Mouse (Mus musculus) cerebellum, adult 8-10 months (tissue): ENCODE measurements around the gene 4930544D05Rik.

ENCODE experiments used
- DNase-seq: peaks from one replicate; pipeline ENCODE4 v3.0.0; 2022

The 4930544D05Rik gene

DNA sequence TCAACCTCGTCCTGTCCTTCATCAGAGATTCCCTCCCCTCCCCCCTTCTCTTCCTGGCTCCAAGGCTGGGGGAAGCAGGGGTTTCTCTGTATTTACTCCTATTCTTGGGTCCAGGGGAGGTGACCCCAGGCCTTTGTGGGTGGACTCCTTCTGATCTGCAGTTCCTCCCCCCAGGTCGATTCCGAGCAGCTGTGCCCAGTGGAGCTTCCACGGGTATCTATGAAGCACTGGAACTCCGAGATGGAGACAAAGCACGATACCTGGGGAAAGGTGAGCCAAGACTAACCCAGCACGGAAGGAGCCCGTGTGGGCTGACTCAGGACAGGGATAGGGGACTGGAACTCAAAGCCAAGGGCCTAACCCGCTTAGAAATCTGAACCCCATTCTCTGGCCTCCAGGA, 42.3 kb downstream of the 4930544D05Rik start:
- DNase-seq: no peak

DNA sequence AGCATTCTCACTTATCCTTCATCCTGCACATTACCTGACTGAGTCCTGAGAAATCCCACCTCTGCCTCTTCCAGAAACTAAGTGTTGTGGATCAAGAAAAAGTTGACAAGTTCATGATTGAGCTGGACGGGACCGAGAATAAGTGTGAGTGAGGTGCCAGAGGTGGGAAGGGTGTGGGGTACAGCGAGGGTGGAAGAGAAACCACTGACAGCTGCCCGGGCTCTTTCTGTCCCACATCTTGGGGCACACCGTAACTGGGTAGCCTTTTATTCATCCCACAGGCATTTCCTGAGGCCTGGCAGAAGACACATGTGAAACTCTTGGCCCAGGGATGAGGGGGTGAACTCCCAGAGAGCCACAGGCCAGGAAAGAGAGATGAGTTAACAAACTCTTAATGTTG, 42.9 kb downstream of the 4930544D05Rik start:
- DNase-seq: no peak

DNA sequence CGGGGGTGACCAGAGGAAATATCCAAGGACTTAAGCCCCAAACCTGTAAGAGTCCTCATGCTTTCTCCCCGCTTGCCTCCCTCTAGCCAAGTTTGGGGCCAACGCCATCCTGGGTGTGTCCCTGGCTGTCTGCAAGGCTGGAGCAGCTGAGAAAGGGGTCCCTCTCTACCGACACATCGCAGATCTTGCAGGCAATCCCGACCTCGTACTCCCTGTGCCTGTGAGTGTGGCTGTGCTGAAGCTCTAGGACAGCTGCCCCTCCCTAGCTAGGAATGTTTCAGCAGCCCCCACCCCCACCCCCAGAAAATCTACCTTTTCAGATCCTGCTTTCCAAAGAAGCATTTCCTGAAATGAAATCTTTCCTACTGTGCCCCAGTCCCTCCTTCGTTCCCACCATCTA, 43.3 kb downstream of the 4930544D05Rik start:
- no peak for DNase-seq

DNA sequence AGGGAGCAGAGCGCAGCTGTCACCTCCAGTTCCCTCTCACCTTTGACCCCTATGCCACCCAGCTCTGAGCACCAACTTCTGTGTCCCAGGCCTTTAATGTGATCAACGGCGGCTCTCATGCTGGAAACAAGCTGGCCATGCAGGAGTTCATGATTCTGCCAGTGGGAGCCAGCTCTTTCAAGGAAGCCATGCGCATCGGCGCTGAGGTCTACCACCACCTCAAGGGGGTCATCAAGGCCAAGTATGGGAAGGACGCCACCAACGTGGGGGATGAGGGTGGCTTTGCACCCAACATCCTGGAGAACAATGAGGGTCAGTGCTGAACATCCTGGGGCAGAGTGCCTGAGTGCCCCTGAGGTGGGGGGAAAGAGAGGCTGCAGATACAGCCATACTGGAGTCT, 44.9 kb downstream of the 4930544D05Rik start:
- DNase-seq: no peak

DNA sequence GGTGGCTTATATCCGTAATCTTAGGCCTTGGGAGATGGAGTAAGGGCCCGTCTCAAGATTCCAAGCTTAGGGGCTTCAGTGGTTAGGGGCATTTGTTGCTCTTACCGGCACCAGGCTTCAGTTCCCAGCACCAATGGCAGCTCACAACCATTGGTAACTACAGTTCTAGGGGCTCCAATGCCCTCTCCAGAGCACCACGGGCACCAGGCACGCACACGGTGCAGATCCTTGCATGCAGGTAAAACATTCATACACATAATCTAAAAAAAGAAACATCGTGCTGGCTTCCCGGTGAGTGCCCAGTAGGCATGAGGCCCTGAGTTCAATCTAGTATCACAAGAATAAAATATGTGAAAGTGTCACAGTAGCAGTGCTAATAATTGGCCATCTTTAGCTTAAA, 47.5 kb downstream of the 4930544D05Rik start:
- no peak for DNase-seq

DNA sequence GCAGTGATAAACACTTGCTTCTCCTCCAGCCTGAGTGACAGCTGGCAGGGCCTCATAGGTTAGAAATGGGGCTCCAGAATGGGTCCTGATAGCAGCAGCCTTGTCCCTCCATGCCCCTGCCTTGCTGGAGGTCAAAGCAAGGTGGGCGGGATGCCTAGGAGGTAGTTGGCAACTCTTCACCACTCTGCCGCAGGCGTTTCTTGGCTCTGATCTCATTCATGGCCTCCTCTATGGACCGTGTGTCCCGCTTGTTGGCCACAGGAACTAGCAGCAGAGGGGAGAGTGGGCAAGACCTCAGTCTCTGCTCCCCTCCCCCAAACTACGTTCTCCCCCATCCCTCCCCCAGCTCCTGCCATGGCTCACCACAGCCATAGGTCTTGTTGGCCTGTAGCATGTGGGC, 48.3 kb downstream of the 4930544D05Rik start:
- DNase-seq: no peak

DNA sequence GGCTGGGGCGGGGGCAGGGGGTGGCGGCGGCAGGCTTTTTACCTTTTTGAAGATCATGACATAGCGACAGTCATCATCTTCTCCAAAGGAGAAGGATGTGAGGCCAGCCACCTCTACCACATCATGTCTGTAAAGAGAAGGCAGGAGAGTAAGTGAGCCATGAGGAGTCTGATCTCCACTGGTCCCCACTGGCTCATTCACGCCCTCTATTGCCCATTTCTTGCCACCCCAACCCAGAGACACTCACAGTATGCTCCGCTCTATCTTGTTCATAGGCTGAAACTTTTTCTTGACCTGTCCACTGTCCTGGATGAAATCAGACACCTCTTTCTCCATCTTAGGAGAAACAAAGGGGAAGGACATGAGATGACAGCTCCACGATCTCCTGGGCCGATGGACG, 49.1 kb downstream of the 4930544D05Rik start:
- no peak for DNase-seq
